Mouse (Mus musculus): ENCODE measurements around the gene Tor3a. TPM values are rescaled to one million over a fixed set of nuclear protein-coding genes. Genes with fewer than 3 reads are reported as not detected.

Gene Tor3a
- 10 to 100 TPM; 24.1 to 42.0 TPM for polyA plus RNA-seq (2017; shearing (Covaris generic))

GRCm38 (mm10) chr1:156674195-156675000 lies at the start of gene Tor3a:
Tor3a (minus strand) TSS chr1:156674356.

GRCm38 (mm10) chr1:156718950-156719805 lies 45.0 kb upstream of the Tor3a start, which contains the start of gene Fam20b:
Fam20b (minus strand) TSS chr1:156719086.

Other genes with a start within 250 kb of the Tor3a start
- 10 to 100 TPM; 27.9 to 52.9 TPM for gene Soat1, start 200.0 kb downstream of the Tor3a start, polyA plus RNA-seq (2017; shearing (Covaris generic))
- 1 to 10 TPM in 1 of 2 experiments, under 1 TPM in 1; 0.79 to 1.2 TPM for gene Gm10031, start 150.3 kb downstream of the Tor3a start, polyA plus RNA-seq (2017; shearing (Covaris generic))
- 1 to 10 TPM; 4.4 to 5.0 TPM for gene Abl2, start 115.6 kb downstream of the Tor3a start, polyA plus RNA-seq (2017; shearing (Covaris generic))
- gene Fam20b, start 44.7 kb upstream of the Tor3a start, polyA plus RNA-seq (2017; shearing (Covaris generic)), result 10 to 100 TPM; 17.8 to 22.9 TPM
- gene Angptl1, start 164.2 kb upstream of the Tor3a start, polyA plus RNA-seq (2017; shearing (Covaris generic)), result 1 to 10 TPM in 1 of 2 experiments, under 1 TPM in 1; 0.06 to 1.0 TPM